Mouse (Mus musculus) thymus, adult 2 months (tissue): ENCODE measurements at regions not wholly inside any gene's neighbourhood (a gene's known extent, or its start where the extent isn't known, plus 50 kb on each side); places are given as distances from the start of the nearest gene placed in this dataset.

Experiments used
- DNase-seq: peaks from one replicate; pipeline ENCODE4 v3.0.0; 2021
- H3K27ac ChIP-seq: fragments of 200-500 bp; 2 replicates; pipeline ENCODE4 v1.5.1; 2012; ENCODE audit warnings: low read length, control low read depth; ENCODE audit not compliant: control insufficient read depth, insufficient read depth
- H3K27me3 ChIP-seq: fragments of 200-500 bp; 2 replicates; pipeline ENCODE4 v1.6.1; 2012; ENCODE audit warnings: mild to moderate bottlenecking, low read length, moderate library complexity, mixed read lengths; ENCODE audit not compliant: control insufficient read depth, insufficient read depth
- H3K36me3 ChIP-seq: fragments of 200-500 bp; 2 replicates; pipeline ENCODE4 v1.6.1; 2012; ENCODE audit warnings: mild to moderate bottlenecking, low read length, moderate library complexity; ENCODE audit not compliant: control insufficient read depth, insufficient read depth
- H3K4me1 ChIP-seq: fragments of 200-500 bp; replicated peaks from 2 replicates; pipeline ENCODE4 v1.6.1; 2012; ENCODE audit warnings: low read length; ENCODE audit not compliant: control insufficient read depth, insufficient read depth
- H3K4me3 ChIP-seq: fragments of 200-500 bp; 2 replicates; pipeline ENCODE4 v1.5.1; 2012; ENCODE audit warnings: mild to moderate bottlenecking, low read length, control low read depth, moderate library complexity; ENCODE audit not compliant: control insufficient read depth, insufficient read depth
- CTCF ChIP-seq: fragments of 200-500 bp; IDR thresholded peaks from 2 replicates; pipeline ENCODE4 v1.5.1; 2012; ENCODE audit warnings: mild to moderate bottlenecking, control low read depth, low read length, moderate library complexity, borderline replicate concordance; ENCODE audit not compliant: control insufficient read depth, poor library complexity, insufficient read depth; ENCODE audit errors: extremely low read depth
- POLR2A ChIP-seq: fragments of 200-500 bp; IDR thresholded peaks from 2 replicates; pipeline ENCODE4 v1.6.1; 2012; ENCODE audit warnings: mild to moderate bottlenecking, low read length, control low read depth, moderate library complexity; ENCODE audit not compliant: control insufficient read depth, poor library complexity, insufficient read depth; ENCODE audit errors: extremely low read depth
- WGBS: fragments of 180-500 bp; shearing (Covaris S2); methylation state at CpG from one replicate; pipeline ENCODE4 v1.1.7; 2018; 5-methylcytosine and 5-hydroxymethylcytosine counted together

- no peaks in the 10 kb centered on the region for H3K27me3 ChIP-seq
- H3K27ac ChIP-seq = no peak overlapping the region
- no peaks in the 10 kb centered on the region for H3K36me3 ChIP-seq
- WGBS = 66% methylated on average over 6 of the region's 6 CpGs
- DNase-seq = no peak
- H3K4me1 ChIP-seq = no peaks in the 10 kb centered on the region
- TF ChIP-seq CTCF = no peak
- no peak for TF ChIP-seq POLR2A
- H3K4me3 ChIP-seq = no peak overlapping the region
These were observed 121.6 kb downstream of the Rassf10 start for GRCm38 (mm10) chr7:113075371-113075770.

DNA sequence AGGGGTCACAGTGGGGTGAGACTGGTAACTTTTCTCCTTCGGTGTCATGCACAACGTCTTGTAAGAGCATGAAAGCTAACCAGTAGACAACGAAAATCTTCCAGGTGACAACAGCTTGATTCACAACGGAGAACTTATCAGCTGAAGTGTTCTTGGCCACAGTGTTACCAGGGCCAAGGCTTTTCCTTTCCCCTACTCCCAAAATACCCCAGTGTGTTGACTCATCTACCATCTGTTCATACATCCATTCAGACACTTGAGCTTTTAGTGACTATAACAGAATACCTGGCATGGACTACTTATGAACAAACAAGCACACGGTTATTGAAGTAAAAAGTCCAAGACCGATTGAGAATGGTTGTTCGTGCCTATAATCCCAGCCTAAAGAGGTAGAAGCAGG lies 122.5 kb downstream of the Rassf10 start:
- TF ChIP-seq POLR2A (no peak), CTCF (no peak)
- Histone ChIP-seq H3K36me3 (no peaks in the 10 kb centered on the region), H3K27me3 (no peaks in the 10 kb centered on the region), H3K4me3 (no peak overlapping the region), H3K27ac (no peak overlapping the region), H3K4me1 (no peaks in the 10 kb centered on the region)
- 95% methylated on average over 7 of the region's 7 CpGs for WGBS
- no peak for DNase-seq

DNA sequence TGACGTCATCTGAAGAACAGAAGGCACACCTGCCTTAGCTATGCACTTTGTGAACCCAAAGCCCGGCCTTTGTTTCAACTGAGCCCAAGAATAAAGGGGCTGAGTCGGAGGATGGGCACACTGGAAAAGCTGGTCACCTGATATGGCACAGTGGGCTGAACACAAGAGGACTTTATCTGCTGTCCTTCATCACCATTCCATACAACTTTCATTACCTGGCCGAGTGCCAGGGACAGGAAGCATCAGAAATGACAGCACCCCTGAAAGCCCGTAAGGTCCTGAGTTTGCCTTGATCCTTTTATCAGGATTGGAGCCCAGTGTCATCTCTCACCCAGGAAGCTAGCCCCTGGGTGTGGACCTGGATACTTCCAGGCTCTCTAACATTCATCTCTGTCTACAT lies 126.1 kb upstream of the Arntl start:
- 82% methylated on average over 5 of the region's 5 CpGs for WGBS
- Histone ChIP-seq H3K4me3 (no peak overlapping the region), H3K36me3 (no peaks in the 10 kb centered on the region), H3K4me1 (no peaks in the 10 kb centered on the region), H3K27ac (no peak overlapping the region), H3K27me3 (no peaks in the 10 kb centered on the region)
- TF ChIP-seq POLR2A (no peak), CTCF (no peak)
- DNase-seq = no peak

- H3K27me3 ChIP-seq = no peaks in the 10 kb centered on the region
- DNase-seq = no peak
- H3K4me3 ChIP-seq = no peak overlapping the region
- H3K36me3 ChIP-seq = no peaks in the 10 kb centered on the region
- TF ChIP-seq POLR2A (no peak), CTCF (no peak)
- 82% methylated on average over 8 of the region's 8 CpGs for WGBS
- no peak overlapping the region for H3K27ac ChIP-seq
- no peaks in the 10 kb centered on the region for H3K4me1 ChIP-seq
These were observed 122.2 kb upstream of the Arntl start for GRCm38 (mm10) chr7:113084930-113085625.

GRCm38 (mm10) chr7:113086158-113086557 lies 121.1 kb upstream of the Arntl start:
- DNase-seq = no peak
- Histone ChIP-seq H3K4me3 (no peak overlapping the region), H3K36me3 (no peaks in the 10 kb centered on the region), H3K4me1 (no peaks in the 10 kb centered on the region), H3K27ac (no peak overlapping the region), H3K27me3 (no peaks in the 10 kb centered on the region)
- 70% methylated on average over 1 of the region's 1 CpGs for WGBS
- no peak for TF ChIP-seq CTCF
- no peak for TF ChIP-seq POLR2A

GRCm38 (mm10) chr7:113087646-113088045 lies 119.6 kb upstream of the Arntl start:
- WGBS = 91% methylated on average over 5 of the region's 5 CpGs
- no peak overlapping the region for H3K4me3 ChIP-seq
- H3K27ac ChIP-seq = no peak overlapping the region
- no peaks in the 10 kb centered on the region for H3K36me3 ChIP-seq
- no peaks in the 10 kb centered on the region for H3K4me1 ChIP-seq
- H3K27me3 ChIP-seq = no peaks in the 10 kb centered on the region
- DNase-seq = no peak
- TF ChIP-seq POLR2A = no peak
- no peak for TF ChIP-seq CTCF

DNA sequence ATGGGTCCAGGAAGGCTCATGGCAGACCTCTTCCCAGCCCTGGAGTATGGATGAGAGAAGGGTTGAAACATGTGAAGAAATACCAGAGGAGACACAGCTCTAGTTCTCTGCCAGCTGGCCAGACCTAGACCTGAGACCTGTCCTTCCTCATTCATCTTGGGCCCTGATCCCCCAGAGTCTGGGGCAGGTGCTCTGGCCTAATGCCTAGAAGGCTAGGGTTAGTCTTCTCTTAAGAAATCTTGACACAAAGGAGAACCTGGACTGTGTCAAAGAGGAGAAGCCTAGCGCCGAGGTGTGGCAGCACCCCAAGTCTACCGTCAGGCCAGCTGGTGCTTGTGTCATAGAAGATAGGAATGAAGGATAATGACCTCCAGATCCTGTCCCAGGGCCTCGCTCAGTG lies 118.2 kb upstream of the Arntl start:
- no peaks in the 10 kb centered on the region for H3K36me3 ChIP-seq
- H3K27me3 ChIP-seq = no peaks in the 10 kb centered on the region
- DNase-seq = no peak
- H3K27ac ChIP-seq = no peak overlapping the region
- TF ChIP-seq CTCF = no peak
- TF ChIP-seq POLR2A = no peak
- 89% methylated on average over 4 of the region's 4 CpGs for WGBS
- H3K4me3 ChIP-seq = no peak overlapping the region
- H3K4me1 ChIP-seq = no peaks in the 10 kb centered on the region
